Mouse (Mus musculus) left cerebral cortex, adult 8-10 months (tissue): Measurements from ENCODE around the gene Apmap. TPM values are rescaled to one million over a fixed set of nuclear protein-coding genes. Genes with fewer than 3 reads are reported as not detected.

ENCODE experiments used
- DNase-seq, 2 experiments: peaks; one replicate each; pipeline ENCODE4 v3.0.0; 2022; ENCODE audit warnings: low spot score in 2 of 2
- total RNA-seq, 4 experiments: library from RNA; stranded (reverse); gene quantifications; 2 replicates each; pipeline ENCODE4 v1.2.4; 2022

Gene Apmap
- total RNA-seq: 10 to 100 TPM; 58.1 to 66.8 (median 60.4) TPM

DNA sequence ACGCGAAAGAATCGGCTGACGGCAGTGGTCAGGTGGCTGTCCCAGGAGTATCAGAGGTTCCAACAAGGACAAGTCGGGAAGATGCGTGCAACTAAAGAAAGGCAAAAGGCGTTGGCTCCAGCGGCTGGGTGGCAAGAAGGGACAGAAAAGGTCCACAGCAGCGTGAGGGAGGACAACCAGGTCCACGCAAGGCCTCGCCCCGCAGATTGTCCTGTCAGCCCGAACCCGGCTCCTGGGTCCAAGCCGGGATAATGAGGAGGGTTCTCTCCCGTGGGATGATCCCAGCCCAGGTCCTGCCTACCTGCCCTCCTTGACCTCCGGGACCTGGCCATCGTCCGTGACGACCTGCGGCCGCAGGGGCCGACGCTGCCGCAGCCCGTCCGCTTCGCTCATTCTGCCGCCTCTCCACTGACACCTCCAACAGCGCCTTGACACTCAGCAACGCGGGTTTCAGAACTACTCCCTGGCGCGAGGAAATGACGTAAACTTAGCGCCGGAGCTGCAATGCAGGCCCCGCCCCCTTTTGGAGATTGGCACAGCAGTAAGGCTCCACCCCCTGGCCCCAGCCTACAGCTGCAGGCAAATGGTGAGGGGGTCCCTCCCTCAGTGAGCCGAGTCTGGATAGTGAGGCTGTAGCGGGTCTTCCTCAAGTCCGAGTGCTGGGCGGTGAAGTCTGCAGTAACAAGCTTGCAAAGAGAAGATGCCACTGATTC, at the start of gene Apmap:
Apmap (minus strand) TSS at position 481 of the 713 bp plus-strand sequence.
- peak; percentile 94 to 95 for DNase-seq

GRCm38 (mm10) chr2:150656975-150657768, 48.8 kb upstream of the Apmap start:
- DNase-seq: no peak

DNA sequence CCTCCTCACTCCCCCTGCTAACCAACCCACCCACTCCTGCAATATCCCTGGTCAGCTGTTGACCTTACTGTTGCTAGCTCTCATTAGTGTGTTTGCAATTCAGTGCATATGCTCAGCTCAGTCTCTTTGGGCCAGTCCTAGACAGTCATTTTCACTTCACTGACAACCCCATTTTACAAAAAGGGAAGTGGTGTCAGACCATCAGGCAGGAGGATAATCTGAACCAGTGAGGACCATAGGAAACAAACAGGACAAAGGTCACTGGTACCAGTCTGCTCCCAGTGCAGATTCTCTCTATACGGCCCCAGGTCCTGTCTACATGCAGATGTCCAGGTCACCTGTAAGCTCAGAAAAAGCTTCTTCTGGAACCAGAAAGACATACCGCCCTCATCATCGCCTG, 47.7 kb upstream of the Apmap start:
- no peak for DNase-seq

DNA sequence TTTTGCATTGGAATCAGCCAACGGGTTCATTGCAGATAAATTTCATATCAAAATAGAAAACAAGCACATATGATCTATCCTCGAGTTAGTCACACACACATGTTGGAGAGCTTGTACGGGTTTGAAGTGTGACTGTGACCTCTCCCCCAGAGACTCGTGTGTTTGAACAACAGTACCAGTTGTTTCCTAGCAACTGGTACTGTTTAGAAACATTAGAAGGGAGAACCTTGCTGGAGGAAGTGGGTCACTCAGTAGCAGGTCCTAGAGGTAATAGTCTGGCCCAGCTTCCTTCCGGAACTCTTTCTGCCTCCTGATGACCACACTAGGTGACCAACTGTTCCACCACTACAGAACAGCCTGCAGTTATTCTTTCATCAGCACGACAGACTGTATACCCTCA, 46.9 kb upstream of the Apmap start:
- no peak for DNase-seq

DNA sequence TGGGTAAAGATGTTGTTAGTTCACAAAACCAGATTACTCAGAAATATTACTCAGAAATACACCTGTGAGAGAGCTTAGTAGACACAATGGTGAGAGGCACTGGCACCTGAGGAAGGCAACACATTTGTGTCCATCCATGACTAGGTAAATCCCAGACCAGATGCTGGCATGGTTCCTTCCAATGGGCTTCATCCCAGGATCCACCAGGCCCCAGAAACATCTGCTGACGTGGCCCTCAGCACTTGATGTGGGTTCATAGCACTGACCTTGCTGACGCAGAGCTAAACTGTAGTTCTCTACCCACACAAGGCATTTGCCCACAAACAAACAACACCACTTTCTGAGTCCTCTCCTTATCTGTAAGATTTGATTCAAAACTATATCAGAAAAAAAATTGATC, 46.4 kb upstream of the Apmap start:
- no peak for DNase-seq

- DNase-seq: no peak
These were observed 43.0 kb upstream of the Apmap start for GRCm38 (mm10) chr2:150651366-150651765.

DNA sequence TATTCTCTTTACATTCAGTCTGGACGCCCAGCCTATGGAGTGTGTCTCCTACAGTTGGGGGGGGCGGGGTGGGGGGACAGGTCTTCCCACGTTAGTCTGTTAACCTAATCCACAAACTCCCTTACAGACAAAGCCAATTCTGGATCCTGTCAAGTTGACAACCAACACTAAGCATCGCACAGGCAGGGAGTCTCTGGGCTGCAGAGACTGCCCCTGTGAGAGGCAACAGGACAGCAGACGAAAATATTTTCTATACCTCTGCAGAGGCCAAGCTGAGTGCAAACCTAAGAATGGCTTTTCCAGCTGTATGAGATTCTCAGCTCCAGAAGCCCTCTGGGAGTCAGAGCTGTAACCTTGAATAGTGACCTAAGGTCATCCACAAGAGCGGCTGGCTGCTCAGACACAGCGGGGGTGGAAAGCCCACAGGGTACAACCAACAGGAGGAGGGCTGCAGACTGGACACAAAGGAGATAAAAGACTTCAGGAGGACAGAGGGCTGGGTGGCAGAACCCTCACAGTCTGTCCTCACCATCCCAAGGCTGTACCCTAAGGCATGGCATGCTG, 42.2 kb upstream of the Apmap start:
- DNase-seq: no peak

DNA sequence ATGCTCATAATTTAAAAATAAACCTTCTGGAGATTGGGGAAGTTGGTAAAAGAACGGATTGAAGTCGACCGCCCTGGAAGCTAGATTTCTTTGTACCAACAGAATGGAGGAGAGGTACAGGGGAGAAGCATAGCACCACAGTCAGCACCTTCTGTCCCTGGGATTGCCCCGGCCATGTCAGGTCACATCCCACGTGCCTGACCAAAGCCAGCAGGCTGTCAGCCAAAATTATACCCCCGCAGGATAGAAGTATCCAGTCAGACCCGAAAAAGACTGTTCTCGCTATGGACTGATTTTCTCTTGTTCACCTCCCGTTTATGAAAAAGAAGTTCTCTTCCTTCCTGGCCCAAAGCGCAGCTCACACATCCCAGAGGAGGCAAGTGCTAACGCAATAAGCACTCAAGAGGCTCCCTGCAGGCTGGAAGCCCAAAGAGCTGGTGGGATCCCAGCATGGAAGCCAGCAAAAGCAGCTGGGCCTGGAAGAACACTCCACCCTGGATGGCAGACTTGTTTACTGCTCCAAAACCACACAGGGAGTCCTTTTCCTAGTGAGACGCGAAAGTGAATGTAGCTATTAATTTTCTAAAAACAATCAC, 40.0 kb upstream of the Apmap start:
- no peak for DNase-seq

GRCm38 (mm10) chr2:150647681-150648299, 39.4 kb upstream of the Apmap start:
- DNase-seq: no peak

GRCm38 (mm10) chr2:150646411-150647121, 38.2 kb upstream of the Apmap start:
- no peak for DNase-seq

DNA sequence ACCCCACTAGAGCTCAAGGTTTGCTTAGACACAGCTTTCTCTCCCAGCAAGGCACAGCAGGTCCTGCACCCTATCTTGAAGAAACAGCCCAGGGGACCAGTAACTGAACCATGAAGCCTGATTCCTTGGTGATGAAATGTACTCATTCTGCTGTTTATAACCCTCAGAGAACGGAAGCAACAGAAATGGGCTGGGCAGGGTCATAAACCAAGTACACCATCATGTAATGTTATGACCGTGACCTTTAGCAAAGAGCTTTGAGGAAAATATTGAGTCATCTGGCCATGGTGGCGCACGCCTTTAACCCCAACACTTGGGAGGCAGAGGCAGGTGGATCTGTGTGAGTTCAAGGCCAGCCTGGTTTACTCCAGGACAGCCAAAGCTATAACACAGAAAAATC, 36.9 kb upstream of the Apmap start:
- no peak for DNase-seq

DNA sequence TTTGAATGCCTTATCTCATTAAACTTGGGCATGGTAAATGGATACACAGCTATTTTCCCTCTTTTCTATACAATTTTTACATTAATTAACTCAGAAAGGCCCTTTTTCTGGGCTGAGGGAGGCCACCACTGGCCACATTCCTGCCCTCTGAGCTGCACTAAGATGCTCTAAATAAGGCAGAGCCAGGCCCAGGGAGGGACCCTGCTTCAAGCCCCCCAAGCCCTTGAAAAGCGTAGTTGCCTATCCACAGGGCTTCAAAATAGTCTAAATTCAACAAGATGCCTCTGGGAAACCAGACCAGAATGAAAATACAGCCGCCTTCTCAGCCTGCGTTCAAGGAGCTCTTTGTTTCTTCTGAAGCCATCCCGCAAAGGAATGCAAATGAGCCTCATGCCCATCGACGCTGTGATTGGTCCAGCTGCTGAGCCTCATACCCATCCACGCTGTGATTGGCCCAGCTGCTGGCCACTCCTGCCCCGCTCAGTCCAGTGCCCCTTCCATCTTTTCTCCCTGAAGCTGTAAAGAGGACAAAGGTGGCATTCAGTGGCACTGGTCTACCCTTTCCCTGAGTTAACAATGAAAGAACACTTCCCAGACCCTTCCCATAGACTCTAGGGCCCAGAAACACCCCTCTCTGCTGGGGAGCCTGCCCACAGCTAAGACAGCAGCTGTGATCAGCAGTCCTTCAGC, 35.5 kb upstream of the Apmap start:
- DNase-seq: peak in 1 of 2 experiments; percentile 81

DNA sequence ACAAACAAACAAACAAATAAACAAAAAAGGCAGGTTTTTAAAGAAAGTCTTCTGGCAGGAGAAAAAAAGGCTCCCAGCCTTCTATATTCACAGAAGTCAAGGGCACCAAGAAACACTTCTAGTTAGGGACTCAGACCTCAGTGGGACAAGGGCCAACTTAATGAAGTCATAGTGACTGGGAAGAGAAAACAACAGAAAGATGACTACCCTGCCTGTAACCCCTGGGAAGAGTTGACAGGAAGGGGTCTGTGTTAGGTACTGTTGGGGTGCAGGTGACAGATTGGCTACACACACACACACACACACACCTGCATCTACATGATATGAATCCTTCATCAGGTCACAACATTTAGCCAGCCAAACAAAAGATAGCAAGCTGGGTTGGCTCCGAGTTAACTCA, 34.8 kb upstream of the Apmap start:
- no peak for DNase-seq

- DNase-seq: no peak
These were observed 30.0 kb upstream of the Apmap start for GRCm38 (mm10) chr2:150638370-150638733.

DNA sequence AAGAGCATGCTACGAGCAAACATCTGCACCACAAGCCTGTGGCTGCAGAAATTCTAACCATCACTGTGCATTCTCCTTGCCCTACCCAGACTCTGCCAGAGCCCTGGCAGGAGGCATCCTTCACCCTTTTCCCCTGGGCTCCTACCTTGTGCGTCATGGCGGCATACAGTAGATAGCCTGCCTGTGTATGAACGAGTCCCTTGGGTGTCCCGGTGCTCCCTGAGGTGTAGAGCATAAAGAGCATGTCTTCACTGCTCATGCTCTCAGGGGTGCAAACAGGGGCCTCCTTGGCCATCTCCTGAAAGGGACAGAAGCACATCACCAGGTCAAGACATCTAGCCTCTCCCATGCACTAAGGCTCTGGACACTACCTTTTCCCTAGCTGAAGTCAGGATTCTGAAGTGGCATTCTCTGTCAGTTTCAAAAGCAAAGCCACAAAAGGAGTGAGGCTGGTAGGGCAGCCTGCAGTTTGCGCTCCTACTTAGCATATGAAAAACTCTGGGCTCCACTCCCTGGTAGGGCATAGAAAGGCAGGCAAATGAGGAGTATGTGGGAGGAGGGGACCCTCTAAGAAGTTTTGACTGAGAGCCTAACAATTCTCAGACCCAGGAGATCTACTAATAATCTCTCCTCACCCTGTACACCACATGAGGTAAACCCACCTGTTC, 29.5 kb upstream of the Apmap start:
- DNase-seq: no peak

DNA sequence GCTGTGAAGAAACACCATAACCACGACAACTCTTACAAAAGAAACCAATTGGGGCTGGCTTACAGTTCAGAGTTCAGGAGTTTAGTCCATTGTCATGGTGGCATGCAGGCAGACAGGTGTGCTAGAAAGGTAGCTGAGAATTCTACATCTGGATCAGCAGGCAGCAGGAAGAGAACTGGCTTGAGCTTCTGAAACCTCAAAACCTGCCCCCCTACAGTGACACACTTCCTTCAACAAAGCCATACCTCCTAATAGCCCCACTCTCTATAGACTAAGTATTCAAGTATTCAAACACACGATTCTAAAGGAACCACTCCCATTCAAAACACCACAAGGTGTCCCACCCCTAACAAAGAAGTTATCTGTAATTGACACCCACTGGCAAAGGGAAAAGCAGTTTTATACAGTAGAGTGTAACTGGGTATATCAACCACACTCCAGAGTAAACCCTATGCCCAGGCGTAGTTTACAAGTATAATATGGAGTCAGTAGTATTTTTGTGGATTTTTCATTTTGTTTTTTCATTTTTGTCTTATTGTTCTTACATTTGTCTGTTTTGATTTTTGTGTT, 27.6 kb upstream of the Apmap start:
- DNase-seq: no peak

DNA sequence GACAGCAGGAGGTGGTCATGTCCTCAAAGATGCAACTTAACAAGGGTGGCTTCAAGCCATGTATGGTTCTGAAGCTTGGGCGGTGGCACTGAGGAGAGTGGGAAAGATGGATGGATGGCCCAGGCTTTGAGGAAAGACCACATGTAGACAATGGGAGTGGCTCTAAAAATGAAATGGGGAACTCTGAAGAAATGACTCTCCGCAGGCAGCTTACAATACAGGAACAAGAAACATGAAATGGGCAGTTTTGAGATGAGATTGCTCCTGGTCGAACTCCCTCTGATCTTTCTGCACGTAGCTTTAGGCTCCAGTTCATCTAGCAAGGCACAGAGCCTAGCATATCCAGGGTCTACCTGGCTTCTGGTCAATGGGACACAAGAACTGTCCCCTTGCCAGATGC, 20.9 kb upstream of the Apmap start:
- DNase-seq: no peak

- no peak for DNase-seq
These were observed 18.8 kb upstream of the Apmap start for GRCm38 (mm10) chr2:150627140-150627539.

DNA sequence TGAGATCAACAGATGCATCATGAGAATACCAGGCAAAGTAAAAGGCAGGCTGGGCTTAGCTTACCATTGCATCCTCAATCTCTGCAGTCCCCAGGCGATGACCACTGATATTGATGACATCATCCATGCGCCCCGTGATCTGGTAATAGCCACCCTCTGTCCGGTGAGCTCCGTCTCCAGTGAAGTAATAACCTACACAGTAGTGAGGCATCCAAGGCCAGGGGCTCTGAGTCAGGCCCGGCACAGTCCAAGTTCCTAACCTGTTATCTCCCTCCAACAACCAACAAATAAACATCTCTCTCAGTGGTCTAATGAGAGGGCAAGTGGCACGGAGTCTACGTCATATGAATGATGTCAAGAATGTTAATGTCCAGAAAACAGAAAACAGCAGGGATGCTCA, 16.6 kb upstream of the Apmap start:
- no peak for DNase-seq

DNA sequence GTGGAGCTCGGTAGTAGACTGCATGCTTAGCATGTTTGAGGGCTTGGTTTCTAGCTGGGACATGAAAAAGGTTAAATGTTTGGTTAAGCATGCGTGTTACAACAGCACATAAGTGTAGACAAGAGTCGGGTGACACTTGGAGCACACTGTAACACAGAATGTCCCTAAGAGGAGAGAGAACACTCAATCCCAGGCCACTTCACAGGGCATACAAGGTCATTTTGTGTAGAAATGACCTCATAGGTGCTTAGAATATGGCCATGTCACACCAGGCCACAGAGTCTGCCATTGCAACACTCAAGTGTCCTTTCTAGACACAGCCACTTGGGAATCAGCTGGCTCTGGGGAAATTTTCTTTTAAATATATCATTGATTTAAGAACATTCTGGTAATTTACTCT, 15.6 kb upstream of the Apmap start:
- DNase-seq: no peak
